Mouse (Mus musculus): ENCODE measurements around the gene Skap2.

- TF ChIP-seq CTCF (IDR thresholded peaks at IDR 0.05; ENCODE audit: borderline replicate concordance, extremely low read depth, insufficient read depth, insufficient read length) (no peak), POLR2A (IDR thresholded peaks at IDR 0.05; ENCODE audit: borderline replicate concordance, extremely low read depth, insufficient read depth, insufficient read length, poor library complexity, severe bottlenecking) (no peak)
These were observed 135.4 kb downstream of the Skap2 start for GRCm38 (mm10) chr6:51876841-51877553.

Data from brain, embryonic 14.5 days (tissue).